Mouse (Mus musculus) CH12.LX (cell line): Measurements from ENCODE around the gene Dlk1. TPM values are rescaled to one million over a fixed set of nuclear protein-coding genes. Genes with fewer than 3 reads are reported as not detected.

Source experiments
- DNase-seq: peaks from one replicate; pipeline ENCODE4 v3.0.0-alpha.2; 2013; ENCODE audit errors: extremely low read depth
- H3K27ac ChIP-seq: 2 replicates; pipeline ENCODE4 v1.5.1; 2012; ENCODE audit warnings: low read depth, mild to moderate bottlenecking, control low read depth, moderate library complexity; ENCODE audit not compliant: insufficient read depth
- H3K27me3 ChIP-seq: replicated peaks from 2 replicates; pipeline ENCODE3; 2012; ENCODE audit warnings: inconsistent platforms
- H3K36me3 ChIP-seq, 2 experiments: replicated peaks in 1 of 2; 2 replicates each; pipeline versions ENCODE3 to v1.6.1; 2012; ENCODE audit warnings: inconsistent platforms in 1 of 2, low read length in 1 of 2, mild to moderate bottlenecking in 1 of 2, mixed read lengths in 1 of 2, moderate library complexity in 1 of 2; ENCODE audit not compliant: control insufficient read depth in 1 of 2, insufficient read depth in 1 of 2
- H3K4me1 ChIP-seq, 2 experiments: 2 replicates each; pipeline ENCODE4 v1.6.1; 2012; ENCODE audit warnings: inconsistent platforms in 1 of 2, moderate library complexity in 1 of 2; ENCODE audit not compliant: insufficient read depth in 2 of 2, control insufficient read depth in 1 of 2
- H3K4me2 ChIP-seq: 2 replicates; pipeline ENCODE4 v1.6.1; 2012; ENCODE audit warnings: low read depth, mild to moderate bottlenecking, control low read depth; ENCODE audit not compliant: poor library complexity, insufficient read depth, severe bottlenecking
- H3K4me3 ChIP-seq, 3 experiments: fragments of 150-350 bp in 1 of 3; sonication (generic) in 1 of 3; replicated peaks in 1 of 3; 2 replicates each; pipeline versions ENCODE3 to v1.5.1; 2011 to 2012; ENCODE audit warnings: low read depth in 2 of 3, low read length in 2 of 3, mild to moderate bottlenecking in 2 of 3, moderate library complexity in 2 of 3, control low read depth in 1 of 3, improper control_type of control experiment in 1 of 3, inconsistent platforms in 1 of 3, mixed read lengths in 1 of 3; ENCODE audit not compliant: poor library complexity in 1 of 3
- H3K79me2 ChIP-seq: replicated peaks from 2 replicates; pipeline ENCODE4 v1.6.1; 2012; ENCODE audit warnings: mild to moderate bottlenecking, moderate library complexity; ENCODE audit not compliant: control insufficient read depth, poor library complexity, insufficient read depth, severe bottlenecking; ENCODE audit errors: extremely low read depth
- H3K9ac ChIP-seq: 2 replicates; pipeline ENCODE4 v1.6.1; 2012; ENCODE audit warnings: low read depth, mild to moderate bottlenecking, control low read depth, moderate library complexity; ENCODE audit not compliant: insufficient read depth
- H3K9me3 ChIP-seq: replicated peaks from 2 replicates; pipeline ENCODE3; 2012; ENCODE audit warnings: low read length, inconsistent platforms, mixed read lengths
- CHD1 ChIP-seq: IDR thresholded peaks from 2 replicates; pipeline ENCODE4 v1.6.1; 2012; ENCODE audit warnings: low read depth, low read length, improper control_type of control experiment, inconsistent platforms
- CHD2 ChIP-seq: IDR thresholded peaks from 2 replicates; pipeline ENCODE4 v1.6.1; 2011; ENCODE audit warnings: low read length, improper control_type of control experiment
- CTCF ChIP-seq, 2 experiments: IDR thresholded peaks in 1 of 2; conservative IDR thresholded peaks in 1 of 2; 2 replicates each; pipeline ENCODE4 v1.5.1; 2011 to 2012; ENCODE audit warnings: low read depth in 2 of 2, low read length in 2 of 2, improper control_type of control experiment in 1 of 2, inconsistent platforms in 1 of 2, mild to moderate bottlenecking in 1 of 2, moderate library complexity in 1 of 2
- E2F4 ChIP-seq: IDR thresholded peaks from 2 replicates; pipeline ENCODE4 v1.6.1; 2011; ENCODE audit warnings: low read depth, low read length, improper control_type of control experiment; ENCODE audit not compliant: insufficient replicate concordance
- EP300 ChIP-seq: IDR thresholded peaks from 2 replicates; pipeline ENCODE4 v1.6.1; 2011; ENCODE audit warnings: low read length, improper control_type of control experiment
- ETS1 ChIP-seq: conservative IDR thresholded peaks from 2 replicates; pipeline ENCODE4 v1.6.1; 2012; ENCODE audit warnings: low read depth, mild to moderate bottlenecking, inconsistent platforms, low read length, improper control_type of control experiment, moderate library complexity
- GABPA ChIP-seq: IDR thresholded peaks from 2 replicates; pipeline ENCODE4 v1.6.1; 2012; ENCODE audit warnings: low read depth, low read length, improper control_type of control experiment, inconsistent platforms; ENCODE audit not compliant: insufficient replicate concordance
- HCFC1 ChIP-seq: IDR thresholded peaks from 2 replicates; pipeline ENCODE4 v1.6.1; 2012; ENCODE audit warnings: low read depth, mild to moderate bottlenecking, inconsistent platforms, low read length, improper control_type of control experiment
- KAT2A ChIP-seq: IDR thresholded peaks from 2 replicates; pipeline ENCODE4 v1.6.1; 2012; ENCODE audit warnings: low read length, improper control_type of control experiment, inconsistent platforms; ENCODE audit not compliant: insufficient replicate concordance
- MAFK ChIP-seq: IDR thresholded peaks from 2 replicates; pipeline ENCODE4 v1.6.1; 2011; ENCODE audit warnings: low read length, improper control_type of control experiment; ENCODE audit not compliant: insufficient replicate concordance
- MAX ChIP-seq: IDR thresholded peaks from 2 replicates; pipeline ENCODE4 v1.6.1; 2011; ENCODE audit warnings: low read length, improper control_type of control experiment
- MAZ ChIP-seq: IDR thresholded peaks from 2 replicates; pipeline ENCODE4 v1.6.1; 2012; ENCODE audit warnings: low read depth, mild to moderate bottlenecking, inconsistent platforms, low read length, improper control_type of control experiment, moderate library complexity
- NELFE ChIP-seq: IDR thresholded peaks from 2 replicates; pipeline ENCODE4 v1.6.1; 2011; ENCODE audit warnings: low read depth, low read length, improper control_type of control experiment
- NRF1 ChIP-seq: IDR thresholded peaks from 2 replicates; pipeline ENCODE4 v1.6.1; 2014; ENCODE audit warnings: low read depth, mild to moderate bottlenecking, inconsistent platforms, low read length, improper control_type of control experiment, moderate library complexity
- PAX5 ChIP-seq: IDR thresholded peaks from 2 replicates; pipeline ENCODE4 v1.6.1; 2012; ENCODE audit warnings: low read length, inconsistent platforms, mixed read lengths
- POLR2AphosphoS2 ChIP-seq: IDR thresholded peaks from 2 replicates; pipeline ENCODE4 v1.6.1; 2011; ENCODE audit warnings: low read depth, low read length, improper control_type of control experiment
- RAD21 ChIP-seq: IDR thresholded peaks from 2 replicates; pipeline ENCODE4 v1.6.1; 2011; ENCODE audit warnings: low read depth, mild to moderate bottlenecking, low read length, improper control_type of control experiment, moderate library complexity
- RCOR1 ChIP-seq: conservative IDR thresholded peaks from 2 replicates; pipeline ENCODE4 v1.6.1; 2012; ENCODE audit warnings: low read depth, mild to moderate bottlenecking, inconsistent platforms, low read length, improper control_type of control experiment
- SIN3A ChIP-seq: IDR thresholded peaks from 2 replicates; pipeline ENCODE4 v1.6.1; 2012; ENCODE audit warnings: low read length, improper control_type of control experiment, inconsistent platforms
- SMC3 ChIP-seq: IDR thresholded peaks from 2 replicates; pipeline ENCODE4 v1.6.1; 2011; ENCODE audit warnings: low read depth, low read length, improper control_type of control experiment
- TBP ChIP-seq: conservative IDR thresholded peaks from 2 replicates; pipeline ENCODE4 v1.6.1; 2011; ENCODE audit warnings: low read depth, low read length, improper control_type of control experiment
- TCF12 ChIP-seq: IDR thresholded peaks from 2 replicates; pipeline ENCODE4 v1.6.1; 2014; ENCODE audit warnings: low read depth, mild to moderate bottlenecking, inconsistent platforms, low read length, improper control_type of control experiment
- UBTF ChIP-seq: IDR thresholded peaks from 2 replicates; pipeline ENCODE4 v1.6.1; 2012; ENCODE audit warnings: low read depth, mild to moderate bottlenecking, inconsistent platforms, low read length, improper control_type of control experiment, moderate library complexity
- USF1 ChIP-seq: IDR thresholded peaks from 2 replicates; pipeline ENCODE4 v1.6.1; 2014; ENCODE audit warnings: low read depth, mild to moderate bottlenecking, inconsistent platforms, low read length, improper control_type of control experiment
- USF2 ChIP-seq: conservative IDR thresholded peaks from 2 replicates; pipeline ENCODE4 v1.6.1; 2011; ENCODE audit warnings: low read depth, low read length, improper control_type of control experiment
- ZC3H11A ChIP-seq: IDR thresholded peaks from 2 replicates; pipeline ENCODE4 v1.6.1; 2012; ENCODE audit warnings: low read depth, mild to moderate bottlenecking, inconsistent platforms, low read length, improper control_type of control experiment
- ZMIZ1 ChIP-seq: IDR thresholded peaks from 2 replicates; pipeline ENCODE4 v1.6.1; 2012; ENCODE audit warnings: low read depth, mild to moderate bottlenecking, inconsistent platforms, low read length, improper control_type of control experiment
- ZNF384 ChIP-seq: IDR thresholded peaks from 2 replicates; pipeline ENCODE4 v1.6.1; 2012; ENCODE audit warnings: low read depth, low read length, improper control_type of control experiment, inconsistent platforms
- dilution Hi-C: fragments of 300-500 bp; cut with MboI; formaldehyde crosslinking; loops from 2 replicates; pipeline ENCODE4 v1.14.3; 2020; ENCODE audit warnings: low sequenced_read_pairs; ENCODE audit not compliant: extremely low pct_unique_long_range_greater_than_20kb, extremely low pct_ligation_motif_present
- in situ Hi-C: fragments of 300-500 bp; cut with MboI; formaldehyde crosslinking; loops from 3 replicates; pipeline ENCODE4 v1.14.3; 2019; ENCODE audit warnings: low sequenced_read_pairs, low pct_ligation_motif_present, low pct_unique_long_range_greater_than_20kb, mixed read lengths
- polyA plus RNA-seq: library from polyadenylated mRNA; unstranded; fragments of >175 nt; gene quantifications from 2 replicates; pipeline ENCODE4 v1.2.1, GENCODE M21; 2012; ENCODE audit warnings: low read depth; ENCODE audit not compliant: insufficient read length
- total RNA-seq, 2 experiments: library from RNA; depleted of rRNA; stranded (reverse); fragments of 300-350 nt in 1 of 2; fragments of >200 nt in 1 of 2; gene quantifications; 2 replicates each; pipeline ENCODE4 v1.2.3; 2012 to 2014

Dlk1 gene
- total and polyA plus RNA-seq, 3 experiments = not detected

DNA sequence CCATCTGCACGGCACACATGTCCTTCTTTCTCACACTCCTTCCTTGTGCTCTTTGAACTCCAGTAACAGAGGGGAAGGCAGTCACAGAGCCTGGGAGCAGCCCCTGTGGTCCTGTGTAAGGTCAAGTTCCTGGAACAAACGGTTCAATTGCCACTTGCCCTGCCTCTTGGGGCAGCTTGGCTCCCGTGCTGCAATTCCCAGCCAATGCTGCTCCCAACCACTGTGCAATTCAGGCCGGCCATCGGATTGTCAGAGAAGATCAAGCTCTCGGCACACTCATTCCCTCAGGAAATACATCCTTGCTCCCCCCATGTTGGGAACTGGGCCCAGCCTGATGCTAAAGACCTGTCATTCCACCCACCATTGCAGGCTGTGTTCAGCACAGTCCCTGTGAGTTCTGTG is 21.0 kb downstream of the Dlk1 start:
- Histone ChIP-seq H3K4me2 (no peak overlapping the region), H3K4me3 (no peak overlapping the region), H3K36me3 (no peaks in the 10 kb centered on the region), H3K27ac (no peak overlapping the region), H3K27me3 (no peaks in the 10 kb centered on the region), H3K9ac (no peak overlapping the region), H3K9me3 (peaks cover 73% of the 10 kb centered on the region), H3K4me1 (no peaks in the 10 kb centered on the region), H3K79me2 (no peaks in the 10 kb centered on the region)
- in situ Hi-C loops (no loop called here), dilution Hi-C loops (no loop called here)
- DNase-seq = no peak
- TF ChIP-seq TCF12 = no peak
- no peak for TF ChIP-seq POLR2AphosphoS2
- TF ChIP-seq USF1 = no peak
- TF ChIP-seq UBTF = no peak
- no peak for TF ChIP-seq RCOR1
- TF ChIP-seq ZNF384 = no peak
- TF ChIP-seq EP300 = no peak
- no peak for TF ChIP-seq SIN3A
- TF ChIP-seq KAT2A = no peak
- TF ChIP-seq USF2 = no peak
- TF ChIP-seq ZC3H11A = no peak
- no peak for TF ChIP-seq ZMIZ1
- no peak for TF ChIP-seq CHD2
- no peak for TF ChIP-seq ETS1
- no peak for TF ChIP-seq TBP
- no peak for TF ChIP-seq GABPA
- no peak for TF ChIP-seq NRF1
- TF ChIP-seq MAFK = no peak
- TF ChIP-seq CHD1 = no peak
- TF ChIP-seq NELFE = no peak

DNA sequence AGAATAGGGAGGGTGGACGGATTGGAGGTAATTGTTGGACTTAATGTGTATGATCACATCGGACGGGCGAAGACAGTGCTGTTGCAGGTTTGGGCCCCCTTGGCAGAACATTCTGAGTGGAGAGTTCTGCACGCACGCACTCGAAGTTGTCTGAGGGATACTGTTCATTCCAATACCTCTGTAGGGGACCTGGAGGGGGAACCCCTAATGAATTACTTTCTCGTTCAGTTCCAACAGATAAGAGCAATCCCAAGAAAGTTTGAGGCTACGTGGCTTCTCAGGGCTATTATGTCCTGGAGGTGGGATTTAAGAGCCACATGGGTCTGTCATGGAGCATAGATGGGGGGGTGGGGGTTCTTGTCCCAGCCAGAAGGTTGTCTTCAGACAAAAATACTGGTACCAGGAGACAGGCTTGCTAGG is 21.6 kb downstream of the Dlk1 start:
- H3K9ac ChIP-seq = no peak overlapping the region
- DNase-seq = no peak
- in situ Hi-C loops (no loop called here), dilution Hi-C loops (no loop called here)
- H3K79me2 ChIP-seq = no peaks in the 10 kb centered on the region
- TF ChIP-seq MAZ = no peak
- no peak for TF ChIP-seq ETS1
- no peak for TF ChIP-seq TBP
- no peak for TF ChIP-seq PAX5
- no peak for TF ChIP-seq UBTF
- TF ChIP-seq SMC3 = no peak
- TF ChIP-seq HCFC1 = no peak
- no peak for TF ChIP-seq MAX
- TF ChIP-seq E2F4 = no peak
- TF ChIP-seq RAD21 = no peak
- TF ChIP-seq SIN3A = no peak
- no peak for TF ChIP-seq ZNF384
- no peak for TF ChIP-seq TCF12
- no peak for TF ChIP-seq CTCF (conservative IDR thresholded peaks at IDR 0.05 in 1 of 2, IDR thresholded peaks at IDR 0.05 in 1 of 2; ENCODE audit: low read depth in 2 of 2, low read length in 2 of 2)
- H3K27ac ChIP-seq = no peak overlapping the region
- no peaks in the 10 kb centered on the region for H3K36me3 ChIP-seq
- no peaks in the 10 kb centered on the region for H3K4me1 ChIP-seq
- H3K4me3 ChIP-seq = no peak overlapping the region
- peaks cover 71% of the 10 kb centered on the region for H3K9me3 ChIP-seq
- H3K4me2 ChIP-seq = no peak overlapping the region
- H3K27me3 ChIP-seq = no peaks in the 10 kb centered on the region
